Mouse (Mus musculus) forebrain, embryonic 14.5 days (tissue): ENCODE results near the gene Fat2. TPM values are rescaled to one million over a fixed set of nuclear protein-coding genes. Genes with fewer than 3 reads are reported as not detected.
A peak's percentile ranks its signal among the peaks of the same experiment; 100 is the strongest.

Source experiments
- ATAC-seq: fragments of 200-750 bp; cut with Nextera tagmentation; 2 replicates; pipeline ENCODE4 v1.8.0; 2017; ENCODE audit warnings: mild to moderate bottlenecking, moderate library complexity
- DNase-seq: peaks from one replicate; pipeline ENCODE4 v3.0.0-alpha.2; 2015; ENCODE audit warnings: low spot score
- H3K27ac ChIP-seq: fragments of 300-500 bp; sonication (generic); 2 replicates; pipeline ENCODE4 v1.5.1; 2014; ENCODE audit warnings: low read depth, mild to moderate bottlenecking, control low read depth, low read length, moderate library complexity
- H3K27me3 ChIP-seq: fragments of 300-500 bp; sonication (generic); replicated peaks from 2 replicates; pipeline ENCODE4 v1.6.1; 2014; ENCODE audit warnings: low read length, control low read depth, mixed read lengths; ENCODE audit not compliant: control insufficient read depth, insufficient read depth
- H3K36me3 ChIP-seq: fragments of 300-500 bp; sonication (generic); 2 replicates; pipeline ENCODE4 v1.6.1; 2014; ENCODE audit warnings: low read length, control low read depth; ENCODE audit not compliant: control insufficient read depth, insufficient read depth
- H3K4me1 ChIP-seq: fragments of 300-500 bp; sonication (generic); 2 replicates; pipeline ENCODE4 v1.6.1; 2014; ENCODE audit warnings: antibody characterized with exemption, low read length, control low read depth; ENCODE audit not compliant: control insufficient read depth, insufficient read depth
- H3K4me2 ChIP-seq: fragments of 300-500 bp; sonication (generic); 2 replicates; pipeline ENCODE4 v1.6.1; 2014; ENCODE audit warnings: mild to moderate bottlenecking, control low read depth, low read length
- H3K4me3 ChIP-seq: fragments of 300-500 bp; sonication (generic); 2 replicates; pipeline ENCODE4 v1.5.1; 2014; ENCODE audit warnings: low read depth, low read length, control low read depth
- H3K9ac ChIP-seq: fragments of 300-500 bp; sonication (generic); 2 replicates; pipeline ENCODE4 v1.6.1; 2014; ENCODE audit warnings: mild to moderate bottlenecking, low read length, control low read depth, moderate library complexity
- H3K9me3 ChIP-seq: fragments of 300-500 bp; sonication (generic); replicated peaks from 2 replicates; pipeline ENCODE4 v1.6.1; 2016; ENCODE audit warnings: low read length, control low read depth, mixed read lengths; ENCODE audit not compliant: control insufficient read depth
- WGBS: fragments of 180-500 bp; shearing (Covaris S2); extraction: QIAGEN DNeasy Blood & Tissue Kit; methylation state at CpG from one replicate; pipeline ENCODE4 v1.1.7; 2014; 5-methylcytosine and 5-hydroxymethylcytosine counted together
- polyA plus RNA-seq: library from polyadenylated mRNA; unstranded; fragments of >200 nt; fragmentation: Nextera tagmentation; extraction: Ambion mirVana; gene quantifications from 2 replicates; pipeline ENCODE4 v1.2.1, GENCODE M21; 2014

Gene Fat2
- polyA plus RNA-seq, 1 experiment from 2014 or later, result 0.03 TPM

DNA sequence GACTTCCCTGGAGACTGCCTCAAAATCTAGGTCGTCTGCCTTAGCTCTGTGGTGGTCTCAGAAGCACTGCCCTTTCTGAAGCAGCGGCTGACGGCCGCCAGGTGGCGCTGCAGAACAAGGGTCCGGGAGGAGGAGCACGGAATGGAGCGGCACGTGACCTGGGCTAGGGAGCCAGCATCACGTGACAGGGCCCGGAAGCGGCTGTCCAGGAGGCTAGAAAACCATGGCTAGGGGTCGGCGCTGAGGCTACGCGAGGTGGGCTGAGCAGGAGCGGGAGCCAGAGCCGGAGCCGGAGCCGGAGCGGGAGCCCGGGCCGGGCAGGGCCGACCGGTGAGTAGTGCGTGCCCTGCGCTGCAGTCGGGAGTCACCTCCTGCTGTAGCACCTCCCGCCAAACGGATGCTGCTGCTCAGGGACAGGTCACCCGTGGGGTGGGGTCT is 132.2 kb downstream of the Fat2 start, which contains the start of gene Slc36a1:
Slc36a1 (plus strand) TSS at position 192 of the 438 bp plus-strand sequence.
- under 1% methylated on average over 29 of the region's 31 CpGs for WGBS
- no peak within 1 kb of the TSS for H3K27ac ChIP-seq

More for the DNA sequence above, 132.2 kb downstream of the Fat2 start, which contains the start of gene Slc36a1:
- peak within 1 kb of the TSS; percentile 86 for H3K9ac ChIP-seq
- H3K27me3 ChIP-seq, result no peaks in the 10 kb centered on the region
- no peaks in the 10 kb centered on the region for H3K36me3 ChIP-seq
- DNase-seq (peak; percentile 97), ATAC-seq (peak; percentile 96)
- H3K4me3 ChIP-seq, result peak within 1 kb of the TSS; percentile 81
- peak within 1 kb of the TSS; percentile 98 for H3K4me2 ChIP-seq
- H3K4me1 ChIP-seq, result 0 out of 2 replicates have a peak, but pooled peaks cover 3% of the 10 kb centered on the region
- no peaks in the 10 kb centered on the region for H3K9me3 ChIP-seq

Other genes starting within 250 kb of the Fat2 start
- gene Gm2a, start 238.4 kb downstream of the Fat2 start, polyA plus RNA-seq, result 22.5 and 22.8 TPM in 2 replicates
- gene Slc36a3, start 184.9 kb downstream of the Fat2 start, polyA plus RNA-seq, result not detected in 2 replicates
- 0.15 and 0.27 TPM in 2 replicates for gene Slc36a2, start 151.5 kb downstream of the Fat2 start, polyA plus RNA-seq
- gene Slc36a1, start 132.2 kb downstream of the Fat2 start, polyA plus RNA-seq, result 1.8 and 3.2 TPM in 2 replicates
- gene Sparc, start 86.6 kb upstream of the Fat2 start, polyA plus RNA-seq, result 300 and 365 TPM in 2 replicates
- gene Atox1, start 124.7 kb upstream of the Fat2 start, polyA plus RNA-seq, result 238 and 292 TPM in 2 replicates
- 141 and 146 TPM in 2 replicates for gene G3bp1, start 133.1 kb upstream of the Fat2 start, polyA plus RNA-seq